Mouse (Mus musculus): Measurements from ENCODE around the gene Samd13.

The Samd13 gene

GRCm38 (mm10) chr3:146615496-146615895 is 69.9 kb downstream of the Samd13 start, which contains the start of gene Dnase2b:
TSS of gene Dnase2b (minus strand) at chr3:146615596.
- no peak for DNase-seq (ENCODE audit: low spot score)

- DNase-seq (ENCODE audit: low spot score), result no peak
Observed at GRCm38 (mm10) chr3:146611821-146612220, 73.6 kb downstream of the Samd13 start.

GRCm38 (mm10) chr3:146611261-146611660 is 74.1 kb downstream of the Samd13 start:
- DNase-seq (ENCODE audit: low spot score), result no peak

- DNase-seq (ENCODE audit: low spot score), result no peak
Observed at GRCm38 (mm10) chr3:146610322-146610721, 75.1 kb downstream of the Samd13 start.

GRCm38 (mm10) chr3:146607368-146607767 is 78.0 kb downstream of the Samd13 start:
- peak; percentile 66 for DNase-seq (ENCODE audit: low spot score)

GRCm38 (mm10) chr3:146604647-146605046 is 80.7 kb downstream of the Samd13 start:
- no peak for DNase-seq (ENCODE audit: low spot score)

- DNase-seq (ENCODE audit: low spot score), result no peak
Observed at GRCm38 (mm10) chr3:146602531-146602930, 82.9 kb downstream of the Samd13 start.

GRCm38 (mm10) chr3:146601205-146601604 is 84.2 kb downstream of the Samd13 start:
- no peak for DNase-seq (ENCODE audit: low spot score)

GRCm38 (mm10) chr3:146599198-146599900 is 86.0 kb downstream of the Samd13 start:
- DNase-seq (ENCODE audit: low spot score), result no peak

- DNase-seq (ENCODE audit: low spot score), result no peak
Observed at GRCm38 (mm10) chr3:146598411-146598810, 87.0 kb downstream of the Samd13 start.

GRCm38 (mm10) chr3:146596864-146597263 is 88.5 kb downstream of the Samd13 start:
- DNase-seq (ENCODE audit: low spot score), result no peak

- no peak for DNase-seq (ENCODE audit: low spot score)
Observed at GRCm38 (mm10) chr3:146596387-146596786, 89.0 kb downstream of the Samd13 start.

GRCm38 (mm10) chr3:146595440-146595839 is 90.0 kb downstream of the Samd13 start:
- no peak for DNase-seq (ENCODE audit: low spot score)
